Comparison of ENCODE assay signal across 8 mouse cellular contexts in the genomic region with DNA sequence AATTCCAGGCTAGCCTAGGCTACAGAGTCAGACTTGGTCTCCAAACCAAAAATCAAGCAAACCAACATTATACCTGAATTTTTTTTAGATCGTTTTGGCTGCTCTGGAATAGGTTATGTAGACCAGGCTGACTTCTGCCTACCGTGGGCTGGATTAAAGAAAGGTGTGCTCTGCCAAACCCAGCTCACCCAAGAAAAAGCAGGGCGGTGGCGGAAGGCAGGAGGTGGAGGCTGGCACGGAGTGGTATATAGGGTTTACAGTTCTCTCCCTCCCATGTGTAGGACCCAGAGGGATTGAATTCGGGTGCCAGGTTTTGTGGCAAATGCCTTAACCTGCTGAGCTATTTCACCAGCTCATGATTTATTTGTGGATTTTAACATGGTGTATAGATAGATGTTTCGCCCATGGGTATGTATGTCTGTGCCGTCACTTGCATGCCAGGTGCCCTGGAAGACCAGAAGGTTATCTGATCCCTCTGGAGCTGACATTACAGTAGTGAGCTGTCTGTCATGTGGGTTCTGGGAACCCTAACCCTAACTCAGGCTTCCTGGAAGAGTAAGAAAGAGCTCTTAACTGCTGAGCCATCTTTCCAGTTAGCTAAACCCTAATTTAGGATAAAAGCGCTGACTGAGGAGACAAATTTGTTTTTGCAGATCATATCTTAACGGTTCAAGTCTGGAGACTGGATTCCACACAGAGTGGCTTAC. TPM values are rescaled to one million over a fixed set of nuclear protein-coding genes. Genes with fewer than 3 reads are reported as not detected.
DNase-seq lines count a peak whose midpoint lies in the region; ATAC-seq and TF ChIP-seq lines count a peak whose summit lies in the region.

Exoc7 (minus strand) TSS at position 215 of the 707 bp plus-strand sequence.

- ATAC-seq in cerebellum, adult (ENCODE audit: insufficient number of reproducible peaks, low FRiP score, low TSS enrichment): peak; percentile 27; the same call in 1 of the 2 replicates
- no peak for ATAC-seq in limb, embryonic 11.5 days (ENCODE audit: insufficient number of reproducible peaks, low FRiP score, low TSS enrichment, low read depth)
- ATAC-seq in neural tube, embryonic 15.5 days (ENCODE audit: low FRiP score): 0 out of 2 replicates have a peak, but pooled peaks have one; percentile 22

- no peak within 1 kb of the TSS for H3K27ac ChIP-seq in embryonic fibroblast, embryonic 13.5 days (ENCODE audit: insufficient read depth, low read length)
- no peak within 1 kb of the TSS for H3K27ac ChIP-seq in limb, embryonic 11.5 days (replicated peaks; ENCODE audit: low read depth, low read length)
- H3K27ac ChIP-seq in neural tube, embryonic 15.5 days (replicated peaks): peak within 1 kb of the TSS; percentile 70

- no peaks in the 10 kb centered on the region for H3K9me3 ChIP-seq in limb, embryonic 11.5 days (ENCODE audit: control insufficient read depth, low read length)
- no peaks in the 10 kb centered on the region for H3K9me3 ChIP-seq in neural tube, embryonic 15.5 days (replicated peaks)

- no peaks in the 10 kb centered on the region for H3K4me1 ChIP-seq in embryonic fibroblast, embryonic 13.5 days (ENCODE audit: control insufficient read depth, insufficient read depth, low read length)
- peaks cover 8% of the 10 kb centered on the region for H3K4me1 ChIP-seq in limb, embryonic 11.5 days (ENCODE audit: control insufficient read depth, insufficient read depth, low read length)
- H3K4me1 ChIP-seq in neural tube, embryonic 15.5 days: peaks cover 22% of the 10 kb centered on the region

- peak within 1 kb of the TSS; percentile 94 for H3K4me3 ChIP-seq in C2C12 (ENCODE audit: insufficient read depth, poor library complexity, severe bottlenecking)
- H3K4me3 ChIP-seq in embryonic fibroblast, embryonic 13.5 days (ENCODE audit: insufficient read depth, low read length): peak within 1 kb of the TSS; percentile 91
- peak within 1 kb of the TSS; percentile 85 for H3K4me3 ChIP-seq in limb, embryonic 11.5 days (ENCODE audit: low read depth, low read length)
- H3K4me3 ChIP-seq in neural tube, embryonic 15.5 days (replicated peaks): peak within 1 kb of the TSS; percentile 73

- TF ChIP-seq POLR2A in embryonic fibroblast, embryonic 13.5 days (IDR thresholded peaks at IDR 0.05; ENCODE audit: low read depth, low read length): no peak

- peaks cover 8% of the 10 kb centered on the region for H3K79me3 ChIP-seq in C2C12 (ENCODE audit: low read depth)

- no peak for DNase-seq in cerebellum, adult 11 months
- DNase-seq in heart, postnatal 10 days: no peak
- DNase-seq in limb, embryonic 11.5 days (ENCODE audit: low spot score): no peak
- DNase-seq in embryo, embryonic 10.5 days (ENCODE audit: low spot score): no peak

- peaks cover 30% of the 10 kb centered on the region for H3K36me3 ChIP-seq in C2C12 (ENCODE audit: control insufficient read depth, insufficient read depth)
- H3K36me3 ChIP-seq in limb, embryonic 11.5 days (ENCODE audit: control insufficient read depth, insufficient read depth, low read length): peaks cover 5% of the 10 kb centered on the region; the same call in 1 of the 2 replicates
- peaks cover 31% of the 10 kb centered on the region for H3K36me3 ChIP-seq in neural tube, embryonic 15.5 days

- H3K79me2 ChIP-seq in C2C12 (ENCODE audit: control insufficient read depth, insufficient read depth): peaks cover 20% of the 10 kb centered on the region

- intact Hi-C loops in heart, postnatal 10 days (cut with DNase I): no loop called here

- H3K4me2 ChIP-seq in limb, embryonic 11.5 days (ENCODE audit: low read depth, severe bottlenecking): peak within 1 kb of the TSS; percentile 79
- H3K4me2 ChIP-seq in neural tube, embryonic 15.5 days: peak within 1 kb of the TSS; percentile 71

- TF ChIP-seq CTCF in C2C12 (IDR thresholded peaks at IDR 0.05; ENCODE audit: control insufficient read depth, insufficient read depth, insufficient read length): no peak
- TF ChIP-seq CTCF in embryonic fibroblast, embryonic 13.5 days (IDR thresholded peaks at IDR 0.05; ENCODE audit: borderline replicate concordance, insufficient read depth, low read length): no peak

- no peaks in the 10 kb centered on the region for H3K27me3 ChIP-seq in C2C12 (ENCODE audit: control insufficient read depth, insufficient read depth, insufficient read length)
- no peaks in the 10 kb centered on the region for H3K27me3 ChIP-seq in limb, embryonic 11.5 days (ENCODE audit: control insufficient read depth, insufficient read depth, low read length)
- H3K27me3 ChIP-seq in neural tube, embryonic 15.5 days (replicated peaks): no peaks in the 10 kb centered on the region

- peak within 1 kb of the TSS; percentile 87 for H3ac ChIP-seq in C2C12 (ENCODE audit: control insufficient read depth, insufficient read length, low read depth)

- WGBS in limb, embryonic 11.5 days: 89% methylated on average over 10 of the region's 10 CpGs
- 86% methylated on average over 10 of the region's 10 CpGs for WGBS in neural tube, embryonic 15.5 days

- H3K9ac ChIP-seq in limb, embryonic 11.5 days (ENCODE audit: low read length): peak within 1 kb of the TSS; percentile 68
- H3K9ac ChIP-seq in neural tube, embryonic 15.5 days (replicated peaks): peak within 1 kb of the TSS; percentile 79

TF ChIP-seq in C2C12, 6 proteins besides CTCF, POLR2A, EP300 and RAD21:
- no peak for TF ChIP-seq CEBPB (IDR thresholded peaks at IDR 0.05; ENCODE audit: low read depth)
- no peak for TF ChIP-seq MAX (IDR thresholded peaks at IDR 0.05)
- no peak for TF ChIP-seq MYOG (IDR thresholded peaks at IDR 0.05; ENCODE audit: control insufficient read depth, extremely low read depth, insufficient read length)
- TF ChIP-seq USF1 (IDR thresholded peaks at IDR 0.05; ENCODE audit: low read depth): no peak
- TF ChIP-seq MYOD1 (IDR thresholded peaks at IDR 0.05; ENCODE audit: control insufficient read depth, insufficient read length, low read depth): no peak
- TF ChIP-seq FOSL1 (IDR thresholded peaks at IDR 0.05; ENCODE audit: insufficient read depth, low read length, poor library complexity, severe bottlenecking): no peak

RNA-seq across cellular contexts. Expression of gene Exoc7, which starts in this region (rescaled TPM):
- polyA plus RNA-seq in C2C12 (2012; fragmentation: generic; extraction: Trizol): 31.5 TPM
- polyA plus RNA-seq in embryonic fibroblast, embryonic 13.5 days (2011; ENCODE audit: insufficient read length, low read depth, missing spikeins): 54.1 and 60.1 TPM in 2 replicates
- total RNA-seq in heart, postnatal 10 days (2021): 10 to 100 TPM; 61.0 to 65.9 TPM
- 69.4 and 69.5 TPM in 2 replicates for polyA plus RNA-seq in limb, embryonic 11.5 days (2014; fragmentation: Nextera tagmentation; extraction: Ambion mirVana)
- 113 and 114 TPM in 2 replicates for polyA plus RNA-seq in neural tube, embryonic 15.5 days (2015; fragmentation: Nextera tagmentation; extraction: Ambion mirVana)
